Mouse (Mus musculus): Measurements from ENCODE around the gene Olfm2. TPM values are rescaled to one million over a fixed set of nuclear protein-coding genes. Genes with fewer than 3 reads are reported as not detected.

Gene Olfm2
- polyA plus RNA-seq, 1 experiment from 2014 or later, result 251 TPM

DNA sequence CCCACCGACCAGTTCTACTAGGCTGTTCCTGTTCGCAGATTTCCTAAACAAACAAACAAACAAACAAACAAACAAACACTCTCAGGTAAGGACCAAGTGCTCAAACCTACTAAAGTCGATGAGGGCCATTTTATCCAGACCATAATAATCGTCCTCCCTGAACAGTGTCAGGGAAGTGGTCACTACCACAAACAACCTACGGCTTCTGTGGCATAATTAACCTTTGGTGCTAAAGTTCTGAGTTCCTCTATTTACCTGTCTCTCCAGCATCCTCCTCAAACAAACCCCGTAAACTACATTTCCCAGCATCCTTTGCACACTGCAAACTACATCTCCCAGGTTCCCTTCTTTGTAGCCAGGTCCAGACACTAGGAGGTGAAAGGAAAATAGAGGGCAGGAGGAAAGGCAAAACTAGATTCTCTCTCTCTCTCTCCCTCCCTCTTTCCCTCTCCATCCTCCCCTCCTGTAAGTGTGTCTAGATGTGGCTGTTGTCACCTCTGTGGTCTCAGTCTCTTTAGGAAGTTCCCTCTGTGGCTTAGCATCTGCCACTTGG, 5.4 kb upstream of the Olfm2 start:
- H3K27me3 ChIP-seq (ENCODE audit: control insufficient read depth, insufficient read depth, low read depth, low read length), result no peaks in the 10 kb centered on the region
- H3K27ac ChIP-seq (ENCODE audit: low read length), result no peak overlapping the region
- H3K4me3 ChIP-seq (ENCODE audit: low read depth, low read length), result no peak overlapping the region
- H3K9me3 ChIP-seq (replicated peaks; ENCODE audit: control insufficient read depth, low read length, poor library complexity, severe bottlenecking), result no peaks in the 10 kb centered on the region
- no peaks in the 10 kb centered on the region for H3K36me3 ChIP-seq (ENCODE audit: control insufficient read depth, insufficient read depth, low read length)
- no peaks in the 10 kb centered on the region for H3K4me1 ChIP-seq (ENCODE audit: control insufficient read depth, insufficient read depth, low read length)
- WGBS, result 56% methylated on average over 6 of the region's 6 CpGs
- no peak overlapping the region for H3K9ac ChIP-seq (ENCODE audit: low read depth, low read length)
- peak; percentile 44 for ATAC-seq
- no peak overlapping the region for H3K4me2 ChIP-seq (ENCODE audit: low read length)

DNA sequence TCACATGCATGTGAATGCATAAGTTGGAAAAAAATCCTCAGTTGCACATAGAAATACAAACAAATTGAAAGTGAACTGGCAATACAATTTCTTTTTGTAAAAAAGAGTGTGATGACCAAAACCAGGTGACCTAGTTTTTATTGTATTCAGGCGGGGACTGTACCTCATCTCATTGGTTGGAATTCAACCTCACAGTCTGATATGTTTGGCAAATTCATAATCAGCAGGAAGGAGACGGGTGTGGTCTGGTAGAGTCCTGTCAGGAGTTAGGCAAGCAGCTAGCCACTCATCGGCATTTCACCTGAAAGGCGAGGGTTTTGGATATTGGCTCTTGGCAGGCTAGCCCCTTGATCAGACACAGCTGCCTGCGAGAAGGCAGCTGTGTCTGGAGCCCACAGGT, 3.1 kb upstream of the Olfm2 start:
- Histone ChIP-seq H3K9me3 (replicated peaks; ENCODE audit: control insufficient read depth, low read length, poor library complexity, severe bottlenecking) (no peaks in the 10 kb centered on the region), H3K4me1 (ENCODE audit: control insufficient read depth, insufficient read depth, low read length) (peaks cover 8% of the 10 kb centered on the region; the same call in 1 of the 2 replicates), H3K36me3 (ENCODE audit: control insufficient read depth, insufficient read depth, low read length) (no peaks in the 10 kb centered on the region), H3K4me3 (ENCODE audit: low read depth, low read length) (no peak overlapping the region), H3K27ac (ENCODE audit: low read length) (no peak overlapping the region), H3K27me3 (ENCODE audit: control insufficient read depth, insufficient read depth, low read depth, low read length) (no peaks in the 10 kb centered on the region), H3K4me2 (ENCODE audit: low read length) (no peak overlapping the region), H3K9ac (ENCODE audit: low read depth, low read length) (no peak overlapping the region)
- 82% methylated on average over 5 of the region's 5 CpGs for WGBS
- ATAC-seq, result no peak

- no peak for ATAC-seq
Measured at GRCm38 (mm10) chr9:20748540-20748939, 2.4 kb upstream of the Olfm2 start.

DNA sequence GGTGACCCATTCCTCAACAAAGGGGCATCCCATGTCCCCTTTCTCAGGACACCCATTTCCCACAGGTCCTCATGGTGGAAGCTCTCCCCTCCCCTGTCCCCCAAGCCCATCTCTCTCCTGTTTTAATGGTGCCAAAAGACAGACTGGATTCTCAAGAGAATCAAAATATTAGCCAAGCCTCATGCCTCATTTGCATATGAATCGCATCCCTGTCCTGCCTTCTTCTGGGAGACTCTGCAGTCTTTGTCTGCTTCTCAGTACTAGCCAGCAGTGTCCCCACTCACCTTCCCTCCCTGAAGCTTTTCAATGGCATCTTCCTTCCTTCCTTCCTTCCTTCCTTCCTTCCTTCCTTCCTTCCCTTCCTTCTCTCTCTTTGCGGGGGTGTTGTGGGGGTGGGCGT, 1.5 kb upstream of the Olfm2 start:
- Histone ChIP-seq H3K27me3 (ENCODE audit: control insufficient read depth, insufficient read depth, low read depth, low read length) (no peaks in the 10 kb centered on the region), H3K27ac (ENCODE audit: low read length) (no peak overlapping the region), H3K9ac (ENCODE audit: low read depth, low read length) (no peak overlapping the region), H3K9me3 (replicated peaks; ENCODE audit: control insufficient read depth, low read length, poor library complexity, severe bottlenecking) (no peaks in the 10 kb centered on the region), H3K36me3 (ENCODE audit: control insufficient read depth, insufficient read depth, low read length) (no peaks in the 10 kb centered on the region), H3K4me1 (ENCODE audit: control insufficient read depth, insufficient read depth, low read length) (peaks cover 10% of the 10 kb centered on the region; the same call in 1 of the 2 replicates), H3K4me3 (ENCODE audit: low read depth, low read length) (no peak overlapping the region), H3K4me2 (ENCODE audit: low read length) (no peak overlapping the region)
- ATAC-seq, result no peak
- WGBS, result 3% methylated on average over 3 of the region's 3 CpGs

More at GRCm38 (mm10) chr9:20748540-20748939, 2.4 kb upstream of the Olfm2 start:
- WGBS, result 85% methylated on average over 3 of the region's 3 CpGs
- Histone ChIP-seq H3K4me2 (ENCODE audit: low read length) (no peak overlapping the region), H3K27ac (ENCODE audit: low read length) (no peak overlapping the region), H3K36me3 (ENCODE audit: control insufficient read depth, insufficient read depth, low read length) (no peaks in the 10 kb centered on the region), H3K4me1 (ENCODE audit: control insufficient read depth, insufficient read depth, low read length) (peaks cover 9% of the 10 kb centered on the region; the same call in 1 of the 2 replicates), H3K27me3 (ENCODE audit: control insufficient read depth, insufficient read depth, low read depth, low read length) (no peaks in the 10 kb centered on the region), H3K4me3 (ENCODE audit: low read depth, low read length) (no peak overlapping the region), H3K9ac (ENCODE audit: low read depth, low read length) (no peak overlapping the region), H3K9me3 (replicated peaks; ENCODE audit: control insufficient read depth, low read length, poor library complexity, severe bottlenecking) (no peaks in the 10 kb centered on the region)

GRCm38 (mm10) chr9:20745129-20745966, 801 bp downstream of the Olfm2 start:
- H3K4me3 ChIP-seq (ENCODE audit: low read depth, low read length), result peak overlapping the region; percentile 70
- no peaks in the 10 kb centered on the region for H3K9me3 ChIP-seq (replicated peaks; ENCODE audit: control insufficient read depth, low read length, poor library complexity, severe bottlenecking)
- H3K27me3 ChIP-seq (ENCODE audit: control insufficient read depth, insufficient read depth, low read depth, low read length), result no peaks in the 10 kb centered on the region
- peak overlapping the region; percentile 68 for H3K4me2 ChIP-seq (ENCODE audit: low read length)
- H3K27ac ChIP-seq (ENCODE audit: low read length), result peak overlapping the region; percentile 65
- WGBS, result 12% methylated on average over 17 of the region's 17 CpGs
- peak; percentile 66 for ATAC-seq
- no peaks in the 10 kb centered on the region for H3K36me3 ChIP-seq (ENCODE audit: control insufficient read depth, insufficient read depth, low read length)
- H3K9ac ChIP-seq (ENCODE audit: low read depth, low read length), result peak overlapping the region; percentile 90
- H3K4me1 ChIP-seq (ENCODE audit: control insufficient read depth, insufficient read depth, low read length), result peaks cover 10% of the 10 kb centered on the region; the same call in 1 of the 2 replicates

- peak overlapping the region; percentile 90 for H3K9ac ChIP-seq (ENCODE audit: low read depth, low read length)
- H3K27ac ChIP-seq (ENCODE audit: low read length), result no peak overlapping the region
- ATAC-seq, result no peak
- H3K9me3 ChIP-seq (replicated peaks; ENCODE audit: control insufficient read depth, low read length, poor library complexity, severe bottlenecking), result no peaks in the 10 kb centered on the region
- H3K4me1 ChIP-seq (ENCODE audit: control insufficient read depth, insufficient read depth, low read length), result peaks cover 10% of the 10 kb centered on the region; the same call in 1 of the 2 replicates
- no peaks in the 10 kb centered on the region for H3K36me3 ChIP-seq (ENCODE audit: control insufficient read depth, insufficient read depth, low read length)
- WGBS, result 10% methylated on average over 22 of the region's 22 CpGs
- H3K4me2 ChIP-seq (ENCODE audit: low read length), result peak overlapping the region; percentile 68
- H3K4me3 ChIP-seq (ENCODE audit: low read depth, low read length), result peak overlapping the region; percentile 70
- no peaks in the 10 kb centered on the region for H3K27me3 ChIP-seq (ENCODE audit: control insufficient read depth, insufficient read depth, low read depth, low read length)
Measured at GRCm38 (mm10) chr9:20743946-20744738, 2.0 kb downstream of the Olfm2 start.

- Histone ChIP-seq H3K4me2 (ENCODE audit: low read length) (no peak overlapping the region), H3K9me3 (replicated peaks; ENCODE audit: control insufficient read depth, low read length, poor library complexity, severe bottlenecking) (no peaks in the 10 kb centered on the region), H3K4me1 (ENCODE audit: control insufficient read depth, insufficient read depth, low read length) (peaks cover 10% of the 10 kb centered on the region; the same call in 1 of the 2 replicates), H3K27ac (ENCODE audit: low read length) (no peak overlapping the region), H3K4me3 (ENCODE audit: low read depth, low read length) (no peak overlapping the region), H3K9ac (ENCODE audit: low read depth, low read length) (no peak overlapping the region), H3K27me3 (ENCODE audit: control insufficient read depth, insufficient read depth, low read depth, low read length) (no peaks in the 10 kb centered on the region), H3K36me3 (ENCODE audit: control insufficient read depth, insufficient read depth, low read length) (no peaks in the 10 kb centered on the region)
- 5% methylated on average over 12 of the region's 12 CpGs for WGBS
- no peak for ATAC-seq
Measured at GRCm38 (mm10) chr9:20740407-20740806, 5.7 kb downstream of the Olfm2 start.

GRCm38 (mm10) chr9:20738251-20738999, 7.7 kb downstream of the Olfm2 start:
- Histone ChIP-seq H3K36me3 (ENCODE audit: control insufficient read depth, insufficient read depth, low read length) (no peaks in the 10 kb centered on the region), H3K9ac (ENCODE audit: low read depth, low read length) (no peak overlapping the region), H3K4me3 (ENCODE audit: low read depth, low read length) (no peak overlapping the region), H3K9me3 (replicated peaks; ENCODE audit: control insufficient read depth, low read length, poor library complexity, severe bottlenecking) (no peaks in the 10 kb centered on the region), H3K4me1 (ENCODE audit: control insufficient read depth, insufficient read depth, low read length) (peaks cover under 1% of the 10 kb centered on the region; the same call in 1 of the 2 replicates), H3K27ac (ENCODE audit: low read length) (no peak overlapping the region), H3K4me2 (ENCODE audit: low read length) (no peak overlapping the region), H3K27me3 (ENCODE audit: control insufficient read depth, insufficient read depth, low read depth, low read length) (no peaks in the 10 kb centered on the region)
- no peak for ATAC-seq
- 53% methylated on average over 8 of the region's 8 CpGs for WGBS
